Mouse (Mus musculus) C2C12 (cell line): ENCODE measurements at regions not wholly inside any gene's neighbourhood (a gene's known extent, or its start where the extent isn't known, plus 50 kb on each side); places are given as distances from the start of the nearest gene placed in this dataset.

Experiments used
- H3K27me3 ChIP-seq: one replicate; pipeline ENCODE4 v1.6.1; 2011; ENCODE audit not compliant: control insufficient read depth, insufficient read depth, insufficient read length
- H3K36me3 ChIP-seq: one replicate; pipeline ENCODE4 v1.6.1; 2011; ENCODE audit not compliant: control insufficient read depth, insufficient read depth
- H3K4me3 ChIP-seq: one replicate; pipeline ENCODE4 v1.5.1; 2011; ENCODE audit warnings: mild to moderate bottlenecking, control low read depth; ENCODE audit not compliant: poor library complexity, insufficient read depth, severe bottlenecking
- H3K79me2 ChIP-seq: one replicate; pipeline ENCODE4 v1.6.1; 2011; ENCODE audit not compliant: control insufficient read depth, insufficient read depth
- H3K79me3 ChIP-seq: one replicate; pipeline ENCODE4 v1.6.1; 2011; ENCODE audit warnings: low read depth, control low read depth
- H3ac ChIP-seq: one replicate; pipeline ENCODE3; 2011; ENCODE audit warnings: low read depth; ENCODE audit not compliant: control insufficient read depth, insufficient read length
- CEBPB ChIP-seq: IDR thresholded peaks from one replicate; pipeline ENCODE4 v1.6.1; 2011; ENCODE audit warnings: low read depth, mild to moderate bottlenecking, control low read depth, moderate library complexity
- CTCF ChIP-seq: IDR thresholded peaks from one replicate; pipeline ENCODE4 v1.5.1; 2011; ENCODE audit not compliant: control insufficient read depth, insufficient read depth, insufficient read length
- FOSL1 ChIP-seq: IDR thresholded peaks from one replicate; pipeline ENCODE4 v1.8.0; 2011; ENCODE audit warnings: mild to moderate bottlenecking, low read length; ENCODE audit not compliant: poor library complexity, insufficient read depth, severe bottlenecking
- MAX ChIP-seq: IDR thresholded peaks from one replicate; pipeline ENCODE4 v1.6.1; 2011; ENCODE audit warnings: mild to moderate bottlenecking, control low read depth
- MYOD1 ChIP-seq: IDR thresholded peaks from one replicate; pipeline ENCODE4 v1.6.1; 2011; ENCODE audit warnings: low read depth; ENCODE audit not compliant: control insufficient read depth, insufficient read length
- MYOG ChIP-seq: IDR thresholded peaks from one replicate; pipeline ENCODE4 v1.6.1; 2011; ENCODE audit not compliant: control insufficient read depth, insufficient read length; ENCODE audit errors: extremely low read depth
- USF1 ChIP-seq: IDR thresholded peaks from one replicate; pipeline ENCODE4 v1.6.1; 2011; ENCODE audit warnings: low read depth, mild to moderate bottlenecking, control low read depth, moderate library complexity

GRCm38 (mm10) chr1:126911277-126912060 is 80.9 kb upstream of the Nckap5 start:
- Histone ChIP-seq H3K4me3 (no peak overlapping the region), H3ac (no peak overlapping the region), H3K79me3 (no peaks in the 10 kb centered on the region), H3K79me2 (no peaks in the 10 kb centered on the region), H3K36me3 (no peaks in the 10 kb centered on the region), H3K27me3 (no peaks in the 10 kb centered on the region)
- TF ChIP-seq MYOG (no peak), MYOD1 (no peak), CTCF (no peak), CEBPB (no peak), FOSL1 (no peak), MAX (no peak), USF1 (no peak)

- H3ac ChIP-seq, result no peak overlapping the region
- no peaks in the 10 kb centered on the region for H3K79me2 ChIP-seq
Measured at GRCm38 (mm10) chr1:126907417-126907816, 76.8 kb upstream of the Nckap5 start.

DNA sequence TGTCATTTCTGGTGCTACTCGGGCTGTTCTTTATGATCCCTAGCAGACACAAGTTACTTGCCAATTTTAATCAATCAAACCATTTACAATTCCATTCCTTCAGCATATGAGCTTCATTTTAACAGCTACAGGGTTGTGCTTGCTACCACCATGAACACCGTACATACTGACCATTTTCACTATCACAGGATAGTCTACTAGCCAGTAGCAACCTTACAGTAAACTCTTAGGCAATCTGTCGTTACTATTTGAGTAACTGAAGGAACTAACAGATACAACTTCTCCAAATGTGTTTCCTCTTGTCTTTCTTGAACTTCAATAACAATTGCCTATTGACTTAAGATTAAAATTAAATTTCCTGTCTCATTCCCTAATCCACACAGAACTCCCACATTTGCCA is 67.9 kb upstream of the Nckap5 start:
- Histone ChIP-seq H3K79me2 (no peaks in the 10 kb centered on the region), H3ac (no peak overlapping the region), H3K79me3 (no peaks in the 10 kb centered on the region), H3K36me3 (no peaks in the 10 kb centered on the region), H3K27me3 (no peaks in the 10 kb centered on the region), H3K4me3 (no peak overlapping the region)
- no peak for TF ChIP-seq MAX
- TF ChIP-seq CTCF, result no peak
- no peak for TF ChIP-seq USF1
- TF ChIP-seq FOSL1, result no peak
- TF ChIP-seq MYOG, result no peak
- TF ChIP-seq MYOD1, result no peak
- TF ChIP-seq CEBPB, result no peak

More at GRCm38 (mm10) chr1:126907417-126907816, 76.8 kb upstream of the Nckap5 start:
- Histone ChIP-seq H3K79me3 (no peaks in the 10 kb centered on the region), H3K4me3 (no peak overlapping the region), H3K27me3 (no peaks in the 10 kb centered on the region), H3K36me3 (no peaks in the 10 kb centered on the region)
- no peak for TF ChIP-seq FOSL1
- no peak for TF ChIP-seq CEBPB
- no peak for TF ChIP-seq CTCF
- no peak for TF ChIP-seq MYOG
- no peak for TF ChIP-seq MAX
- no peak for TF ChIP-seq USF1
- no peak for TF ChIP-seq MYOD1

- Histone ChIP-seq H3ac (no peak overlapping the region), H3K36me3 (no peaks in the 10 kb centered on the region), H3K27me3 (no peaks in the 10 kb centered on the region), H3K79me3 (no peaks in the 10 kb centered on the region), H3K4me3 (no peak overlapping the region), H3K79me2 (no peaks in the 10 kb centered on the region)
- TF ChIP-seq USF1 (no peak), FOSL1 (no peak), MYOD1 (no peak), CTCF (no peak), MYOG (no peak), CEBPB (no peak)
Measured at GRCm38 (mm10) chr1:126896895-126897294, 66.3 kb upstream of the Nckap5 start.

- H3ac ChIP-seq, result no peak overlapping the region
- no peaks in the 10 kb centered on the region for H3K79me3 ChIP-seq
- no peak for TF ChIP-seq FOSL1
- no peak for TF ChIP-seq CTCF
- TF ChIP-seq MYOG, result no peak
- no peak for TF ChIP-seq MAX
- no peak for TF ChIP-seq USF1
- no peak for TF ChIP-seq CEBPB
- no peak for TF ChIP-seq MYOD1
- no peaks in the 10 kb centered on the region for H3K27me3 ChIP-seq
- no peak overlapping the region for H3K4me3 ChIP-seq
- no peaks in the 10 kb centered on the region for H3K79me2 ChIP-seq
- H3K36me3 ChIP-seq, result no peaks in the 10 kb centered on the region
Measured at GRCm38 (mm10) chr1:126880801-126881200, 50.2 kb upstream of the Nckap5 start.
